In genomic region chr7:62463007-62463877, GRCm38 (mm10) we compare ENCODE assay signal across 8 mouse cellular contexts. TPM values are rescaled to one million over a fixed set of nuclear protein-coding genes. Genes with fewer than 3 reads are reported as not detected.
DNase-seq lines count a peak whose midpoint lies in the region; ATAC-seq lines count a peak whose summit lies in the region.

No protein-coding gene starts in this region.

- H3K27ac ChIP-seq in kidney, embryonic 15.5 days: peak overlapping the region; percentile 95
- peak overlapping the region; percentile 92 for H3K27ac ChIP-seq in midbrain, embryonic 11.5 days (ENCODE audit: low read depth, low read length)

- H3K9me3 ChIP-seq in kidney, embryonic 15.5 days (replicated peaks): no peaks in the 10 kb centered on the region
- H3K9me3 ChIP-seq in midbrain, embryonic 11.5 days (ENCODE audit: control insufficient read depth, low read length): peaks cover 3% of the 10 kb centered on the region; the same call in 1 of the 2 replicates

- H3K9ac ChIP-seq in kidney, embryonic 15.5 days: peak overlapping the region; percentile 64
- peak overlapping the region; percentile 94 for H3K9ac ChIP-seq in midbrain, embryonic 11.5 days (ENCODE audit: low read length)

- peak overlapping the region; percentile 69 for H3K4me2 ChIP-seq in kidney, embryonic 15.5 days
- peak overlapping the region; percentile 56 for H3K4me2 ChIP-seq in midbrain, embryonic 11.5 days

- no peaks in the 10 kb centered on the region for H3K36me3 ChIP-seq in kidney, embryonic 15.5 days
- H3K36me3 ChIP-seq in midbrain, embryonic 11.5 days (ENCODE audit: control insufficient read depth, insufficient read depth, low read length): no peaks in the 10 kb centered on the region

- 0 out of 2 replicates have a peak, but pooled peaks cover 2% of the 10 kb centered on the region for H3K4me1 ChIP-seq in kidney, embryonic 15.5 days
- peaks cover 4% of the 10 kb centered on the region for H3K4me1 ChIP-seq in midbrain, embryonic 11.5 days (ENCODE audit: control insufficient read depth, insufficient read depth, low read length)

- DNase-seq in cerebellum, adult 18-20 months: peak; percentile 1 to 2
- DNase-seq in cerebellum, adult 8-10 months: no peak
- peak; percentile 4 for DNase-seq in thymus, postnatal 14 days
- DNase-seq in thymus, postnatal 25 days: no peak
- DNase-seq in heart, adult 9 months (ENCODE audit: low spot score in 2 of 2): peak; percentile 3 to 7
- DNase-seq in midbrain, embryonic 11.5 days (ENCODE audit: low spot score, missing footprints): peak; percentile 92
- DNase-seq in yolk sac, embryonic 10.5 days (ENCODE audit: low spot score): peak; percentile 2

- no peaks in the 10 kb centered on the region for H3K27me3 ChIP-seq in kidney, embryonic 15.5 days
- H3K27me3 ChIP-seq in midbrain, embryonic 11.5 days (ENCODE audit: control insufficient read depth, insufficient read depth, low read length): no peaks in the 10 kb centered on the region

- WGBS in kidney, embryonic 15.5 days: 29% methylated on average over 55 of the region's 55 CpGs
- 26% methylated on average over 55 of the region's 55 CpGs for WGBS in midbrain, embryonic 11.5 days

- peak; percentile 29; the same call in 1 of the 2 replicates for ATAC-seq in kidney, embryonic 15.5 days (replicated peaks; ENCODE audit: low FRiP score)
- peak; percentile 31 for ATAC-seq in midbrain, embryonic 11.5 days (ENCODE audit: low FRiP score)

- H3K4me3 ChIP-seq in kidney, embryonic 15.5 days (replicated peaks): peak overlapping the region; percentile 61
- H3K4me3 ChIP-seq in midbrain, embryonic 11.5 days (ENCODE audit: low read depth, low read length): peak overlapping the region; percentile 68

RNA-seq across cellular contexts. Expression of gene Peg12, which starts 1.1 kb away (rescaled TPM):
- polyA plus RNA-seq in kidney, embryonic 15.5 days (2015; fragmentation: Nextera tagmentation; extraction: Ambion mirVana): 28.5 and 28.6 TPM in 2 replicates
- polyA plus RNA-seq in midbrain, embryonic 11.5 days (2014; fragmentation: Nextera tagmentation; extraction: Ambion mirVana): 77.6 and 77.8 TPM in 2 replicates

RNA-seq across cellular contexts. Expression of gene Mkrn3, which starts 43.3 kb away (rescaled TPM):
- 5.3 TPM in 2 replicates for polyA plus RNA-seq in kidney, embryonic 15.5 days (2015; fragmentation: Nextera tagmentation; extraction: Ambion mirVana)
- 21.9 and 22.4 TPM in 2 replicates for polyA plus RNA-seq in midbrain, embryonic 11.5 days (2014; fragmentation: Nextera tagmentation; extraction: Ambion mirVana)

Comparison
In these comparisons a context has a peak if more than half of its experiments do, and no peak if none do; other contexts are left out.
1. DNase-seq: peak in cerebellum, adult 18-20 months (2 of 2), thymus, postnatal 14 days (single experiment), heart, adult 9 months (2 of 2), midbrain, embryonic 11.5 days (single experiment) and yolk sac, embryonic 10.5 days (single experiment); none in cerebellum, adult 8-10 months (single experiment) and thymus, postnatal 25 days (single experiment).